Mouse (Mus musculus) lung, adult 18-20 months (tissue): ENCODE measurements around the gene Ntan1.
"Not testable (repeated sequence)": the region's sequence is repeated elsewhere in the genome, so short reads cannot be mapped to it uniquely, and the experiment has no call there.

Experiments
- DNase-seq, 2 experiments: peaks; one replicate each; pipeline ENCODE4 v3.0.0; 2022; ENCODE audit warnings: mixed read lengths in 2 of 2

Ntan1 gene

DNA sequence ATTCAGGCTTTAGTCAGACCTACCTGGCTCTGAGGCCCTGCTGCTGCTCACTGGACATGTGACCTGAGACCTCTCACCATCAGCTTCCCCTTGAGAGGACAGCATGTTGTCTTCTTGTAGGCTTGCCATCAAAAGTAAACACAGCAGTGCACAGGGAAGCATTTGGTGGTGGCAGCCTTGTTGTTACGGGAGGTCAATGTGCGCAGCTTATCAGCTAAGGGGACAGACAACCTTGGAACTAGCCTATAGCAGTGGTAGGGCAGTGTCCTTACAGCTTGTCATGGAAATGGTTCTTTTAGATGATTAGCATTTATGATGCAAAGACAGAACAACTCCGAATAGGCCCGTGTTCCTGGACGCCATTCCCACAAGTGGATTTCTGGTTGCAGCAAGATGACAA lies 15.7 kb downstream of the Ntan1 start:
- no peak for DNase-seq

DNA sequence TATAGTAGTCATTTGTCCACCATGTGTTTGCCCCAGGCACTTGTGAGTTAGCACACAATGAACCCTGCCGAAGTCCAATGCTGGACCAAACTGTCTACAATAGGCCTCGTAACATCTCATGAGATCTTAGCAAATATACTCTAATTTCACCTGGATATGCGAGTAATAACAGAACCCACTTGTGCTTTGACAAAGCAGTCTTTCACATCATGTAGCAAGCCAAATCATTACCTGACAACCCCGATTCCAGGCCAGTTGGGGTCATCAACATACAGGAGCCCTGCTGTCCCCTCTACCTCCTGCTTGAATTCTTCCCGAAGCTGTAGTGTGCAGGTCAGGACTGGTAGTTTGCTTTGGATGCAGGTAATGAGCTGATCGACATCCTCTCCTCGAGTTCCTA lies 21.4 kb downstream of the Ntan1 start:
- DNase-seq, result no peak

DNA sequence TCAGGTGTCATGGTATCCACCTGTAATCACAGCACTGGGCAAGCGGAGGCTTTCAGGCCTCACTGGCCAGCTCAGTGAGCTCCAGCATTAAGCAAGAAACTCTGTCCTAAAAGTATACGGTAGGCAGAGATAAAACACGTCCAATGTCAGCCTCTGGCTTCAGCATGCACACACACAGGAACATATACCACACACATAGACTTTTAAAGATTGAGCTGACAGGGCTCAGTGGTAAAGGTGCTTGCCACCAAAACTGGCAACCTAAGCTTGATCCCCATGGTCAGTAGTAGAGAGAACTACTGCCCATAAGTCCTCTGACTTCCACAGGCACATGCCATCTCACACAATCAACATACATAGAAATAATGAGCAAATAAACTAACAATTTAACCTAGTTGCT lies 22.3 kb downstream of the Ntan1 start:
- DNase-seq, result no peak

DNA sequence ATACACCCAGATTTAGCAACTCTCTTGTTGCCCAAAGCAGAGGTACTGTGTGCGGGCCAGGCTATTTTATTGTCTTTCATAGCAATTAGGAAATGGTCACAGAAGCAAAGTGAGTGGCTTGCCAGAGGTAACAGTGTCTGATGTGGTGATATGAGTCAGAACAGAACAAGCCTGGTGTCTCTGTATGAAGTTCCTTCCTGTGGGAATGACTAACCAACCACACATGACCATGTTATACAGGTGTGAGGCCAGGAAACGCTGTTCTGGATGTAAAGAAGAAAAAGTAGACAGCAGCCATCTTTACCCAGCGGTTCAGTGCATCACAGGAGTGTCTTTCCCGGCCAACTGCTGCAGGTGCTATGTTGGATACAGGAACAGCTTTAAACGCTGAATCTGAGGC lies 26.4 kb downstream of the Ntan1 start:
- no peak for DNase-seq

DNA sequence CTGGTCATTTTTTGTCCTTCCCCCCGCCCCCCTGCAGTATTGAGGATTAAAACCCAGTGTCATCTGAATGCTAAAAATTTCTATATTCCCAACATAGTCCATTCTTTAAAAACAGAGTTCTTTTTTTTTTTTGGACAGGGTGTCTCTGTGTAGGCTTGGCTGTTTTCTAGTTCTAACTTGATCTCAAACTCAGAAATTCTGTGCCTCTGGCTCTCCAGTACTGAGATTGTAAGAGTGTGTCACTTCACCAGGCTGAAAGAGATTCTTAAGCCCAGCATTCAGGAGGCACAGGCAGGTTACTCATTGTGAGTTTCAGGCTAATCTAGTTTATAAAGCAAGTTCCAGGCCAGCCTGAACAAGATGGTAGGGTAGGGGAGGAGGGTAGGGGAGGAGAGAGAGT lies 28.0 kb downstream of the Ntan1 start:
- DNase-seq, result no peak

DNA sequence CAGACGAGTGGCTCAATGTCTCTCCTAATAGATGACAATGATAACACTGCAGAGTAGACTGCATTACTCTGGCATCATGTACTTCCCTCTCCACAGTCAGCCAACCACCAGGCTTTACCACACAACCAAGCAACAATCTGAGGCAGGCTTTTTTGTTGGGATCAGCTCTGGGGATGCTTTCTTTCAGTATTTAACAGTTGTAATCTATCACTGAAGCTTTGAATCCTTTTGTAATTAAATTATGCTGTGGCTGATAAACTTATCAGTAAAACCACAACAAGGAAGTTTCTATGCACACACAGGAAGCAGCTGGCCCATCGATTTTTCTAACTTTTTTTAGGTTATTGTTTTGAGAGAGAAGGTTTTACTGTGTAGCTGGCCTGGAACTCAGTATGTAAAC lies 29.7 kb downstream of the Ntan1 start:
- DNase-seq, result no peak

DNA sequence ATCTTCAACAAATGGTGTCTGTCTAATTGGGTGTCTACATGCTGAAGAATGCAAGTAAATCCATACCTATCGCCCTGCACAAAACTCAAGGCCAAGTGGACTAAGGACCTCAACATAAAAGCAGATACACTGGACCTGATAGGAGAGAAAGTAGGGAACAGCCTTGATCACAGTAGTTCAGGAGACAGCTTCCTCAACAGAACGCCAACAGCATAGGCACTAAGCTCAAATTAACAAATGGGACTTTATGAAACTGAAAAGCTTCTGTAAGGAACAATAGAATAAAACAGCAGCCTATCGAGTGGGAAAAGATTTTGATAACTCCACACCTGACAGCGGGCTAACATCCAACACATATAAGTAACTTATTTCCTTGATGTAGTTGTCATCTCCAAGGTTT lies 32.8 kb downstream of the Ntan1 start:
- no peak for DNase-seq

DNA sequence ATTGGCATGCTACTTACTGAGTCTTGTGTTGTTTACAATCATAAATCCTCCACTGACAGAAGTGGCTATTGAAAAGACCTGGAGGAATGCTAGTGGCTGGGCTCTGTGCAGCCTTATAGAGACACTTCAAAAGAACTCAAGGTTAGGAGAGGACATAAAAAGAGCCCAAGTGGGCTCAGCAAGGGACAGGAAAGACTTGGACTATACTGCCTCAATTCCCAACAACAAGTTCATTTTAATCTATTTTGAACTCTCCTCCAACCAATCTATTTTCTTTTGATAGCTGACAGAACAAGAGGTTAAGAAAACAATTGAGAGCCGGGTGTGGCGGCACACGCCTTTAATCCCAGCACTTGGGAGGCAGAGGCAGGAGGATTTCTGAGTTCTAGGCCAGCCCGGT lies 35.2 kb downstream of the Ntan1 start:
- no peak for DNase-seq

DNA sequence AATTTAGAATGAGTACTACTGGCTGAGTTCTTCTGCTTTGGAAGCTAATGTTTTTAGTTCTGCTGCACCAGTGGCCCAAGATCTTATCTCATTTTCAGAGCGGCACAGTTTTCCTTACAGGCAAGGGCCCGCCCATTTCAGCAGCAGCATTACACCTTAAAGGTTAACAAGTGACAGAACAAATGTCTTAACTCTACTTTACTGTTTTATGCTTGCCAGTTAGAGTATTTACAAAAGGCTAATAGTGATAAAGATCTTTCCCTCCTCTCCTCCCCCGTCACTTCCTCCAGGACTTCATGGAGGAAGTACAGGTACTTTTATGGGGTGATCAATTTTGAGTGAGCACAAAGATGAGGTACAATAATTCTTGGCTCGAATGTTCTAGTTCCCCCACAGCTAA lies 47.4 kb downstream of the Ntan1 start:
- DNase-seq, result no peak

DNA sequence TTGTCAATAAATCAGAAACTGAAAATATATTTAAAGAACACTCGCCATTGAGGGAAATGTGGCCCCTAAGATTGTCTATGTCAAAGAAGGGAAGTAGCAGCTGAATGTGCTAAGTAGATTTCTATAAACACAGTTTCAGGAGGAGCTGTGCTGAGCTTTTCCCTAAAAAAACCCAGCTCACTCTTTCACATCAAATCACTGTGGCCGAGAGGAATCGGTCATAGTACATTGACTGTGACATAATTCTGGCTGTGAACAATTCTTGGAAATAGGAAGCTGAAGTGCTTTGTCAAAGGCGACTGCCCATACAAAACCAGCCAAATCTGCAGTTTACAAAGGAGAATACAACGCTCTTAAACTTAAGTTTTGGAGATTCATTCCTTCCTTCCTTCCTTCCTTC lies 48.0 kb downstream of the Ntan1 start:
- no peak for DNase-seq

DNA sequence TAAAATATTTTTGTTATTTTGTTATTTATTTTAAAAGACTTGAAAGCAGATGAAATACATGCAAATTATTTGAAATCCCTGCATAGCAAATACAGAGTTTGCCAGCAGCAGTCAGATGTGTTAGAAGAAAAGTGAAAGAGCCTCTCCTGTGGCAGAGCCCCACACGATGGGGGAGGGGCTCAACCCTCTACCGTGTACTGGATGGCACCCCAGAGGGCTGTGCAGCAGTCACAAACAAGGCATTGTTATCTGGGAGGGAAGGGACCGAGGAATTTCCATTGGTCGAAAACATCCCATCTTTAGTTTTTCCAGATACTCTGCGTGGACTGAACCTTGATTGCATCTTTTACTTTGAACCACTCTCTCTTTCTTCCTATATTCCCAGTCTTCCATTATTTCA lies 48.8 kb downstream of the Ntan1 start:
- not testable (repeated sequence) for DNase-seq

DNA sequence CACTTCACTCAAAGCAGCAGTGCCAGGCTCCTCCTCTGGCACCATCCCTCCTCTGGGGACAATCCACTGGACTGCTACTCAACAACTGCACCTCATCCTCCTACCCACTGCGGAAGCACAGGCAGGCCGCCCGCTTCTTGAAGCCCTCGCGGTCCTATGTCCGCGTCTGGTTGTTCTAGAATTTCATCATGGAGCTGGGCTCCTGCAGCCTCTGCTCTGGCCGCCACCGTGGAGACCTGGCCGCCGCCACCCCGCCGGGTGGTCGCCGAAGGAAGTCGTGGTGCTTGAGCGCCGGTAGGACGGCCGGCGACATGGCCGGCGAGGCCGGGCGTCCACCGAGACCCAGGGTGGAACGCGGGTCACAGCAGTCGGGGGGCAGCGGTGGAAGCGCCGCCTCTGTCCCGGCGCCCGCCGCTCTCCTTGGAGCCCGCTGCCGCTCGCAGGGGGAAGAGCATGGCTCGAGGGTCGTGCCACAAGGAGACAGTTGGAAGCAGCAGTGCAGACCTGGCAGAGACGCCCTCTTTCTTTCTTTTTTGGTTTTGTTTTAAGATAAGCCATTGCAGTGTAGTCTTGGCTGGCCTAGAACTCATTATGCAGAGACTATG lies 49.4 kb downstream of the Ntan1 start:
- DNase-seq, result no peak

DNA sequence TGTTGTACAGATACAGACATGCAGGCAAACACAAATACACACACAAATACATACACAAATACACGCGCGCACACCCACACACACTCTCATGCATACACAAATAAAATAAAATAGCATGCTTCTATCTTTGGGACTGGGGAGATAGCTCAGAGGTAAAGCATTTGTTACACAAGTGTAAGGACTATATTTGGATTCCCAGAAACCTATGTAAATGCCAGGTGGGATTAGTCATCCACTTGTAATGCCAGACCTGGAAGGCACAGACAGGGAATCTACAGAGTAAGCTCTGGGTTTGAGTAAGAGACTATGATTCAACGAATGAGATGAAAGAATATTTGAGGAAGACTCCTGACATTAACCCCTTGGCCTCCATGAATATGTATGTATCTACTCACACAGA lies 56.8 kb downstream of the Ntan1 start:
- DNase-seq, result no peak

DNA sequence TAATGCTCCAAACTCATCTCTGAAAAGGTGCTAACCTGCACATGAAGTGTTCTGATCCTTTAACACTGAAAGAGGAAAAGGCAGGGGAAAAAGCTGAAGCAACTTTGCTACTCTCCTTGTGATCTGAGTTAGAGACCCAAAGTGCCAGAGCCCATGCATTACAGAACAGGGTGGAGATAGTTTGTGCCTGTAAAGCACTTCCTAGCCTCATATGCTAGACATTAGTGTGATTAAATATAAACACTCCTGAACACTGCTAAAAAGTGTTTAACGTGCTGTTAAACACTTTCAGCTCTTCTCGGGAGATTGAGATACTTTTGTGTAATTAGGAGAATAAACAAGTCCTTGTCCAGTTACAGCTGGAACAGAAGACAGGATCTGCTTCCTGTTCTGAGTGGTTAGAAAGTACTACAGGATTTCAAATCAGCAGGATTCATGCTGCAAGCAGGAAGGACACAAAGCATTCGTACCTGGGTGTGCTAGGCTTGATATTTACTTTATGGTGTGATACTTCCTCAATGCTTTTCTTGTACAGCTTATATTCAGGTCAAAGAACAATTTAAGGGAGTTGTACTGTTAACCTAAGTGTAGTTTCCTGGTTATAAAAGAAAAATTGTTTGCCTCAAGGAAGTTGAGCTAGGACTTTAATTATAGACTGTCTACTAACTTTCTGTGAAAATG lies 64.6 kb downstream of the Ntan1 start:
- DNase-seq, result no peak
